Mouse (Mus musculus) embryo, embryonic 10 days (tissue): Measurements from ENCODE around the gene Commd8.
A peak's percentile ranks its signal among the peaks of the same experiment; 100 is the strongest.
"Not testable (repeated sequence)": the region's sequence is repeated elsewhere in the genome, so short reads cannot be mapped to it uniquely, and the experiment has no call there.

Source experiments
- DNase-seq: peaks from one replicate; pipeline ENCODE4 v3.0.0-alpha.2; 2015; ENCODE audit warnings: low spot score

Commd8 gene

GRCm38 (mm10) chr5:72168285-72168621 lies 264 bp upstream of the Commd8 start:
- no peak for DNase-seq

- no peak for DNase-seq
Observed at GRCm38 (mm10) chr5:72164386-72164785, 3.6 kb downstream of the Commd8 start.

- no peak for DNase-seq
Observed at GRCm38 (mm10) chr5:72162855-72163254, 5.1 kb downstream of the Commd8 start.

GRCm38 (mm10) chr5:72160781-72161485 lies 7.1 kb downstream of the Commd8 start:
- no peak for DNase-seq

- no peak for DNase-seq
Observed at GRCm38 (mm10) chr5:72159537-72159936, 8.5 kb downstream of the Commd8 start.

- no peak for DNase-seq
Observed at GRCm38 (mm10) chr5:72158667-72159066, 9.3 kb downstream of the Commd8 start.

GRCm38 (mm10) chr5:72156598-72156997 lies 11.4 kb downstream of the Commd8 start:
- no peak for DNase-seq

GRCm38 (mm10) chr5:72155686-72156085 lies 12.3 kb downstream of the Commd8 start:
- DNase-seq, result not testable (repeated sequence)

- DNase-seq, result no peak
Observed at GRCm38 (mm10) chr5:72150870-72151269, 17.1 kb downstream of the Commd8 start.

GRCm38 (mm10) chr5:72148679-72149078 lies 19.3 kb downstream of the Commd8 start:
- peak; percentile 17 for DNase-seq

GRCm38 (mm10) chr5:72139619-72140018 lies 28.4 kb downstream of the Commd8 start:
- DNase-seq, result no peak

GRCm38 (mm10) chr5:72138256-72138655 lies 29.7 kb downstream of the Commd8 start:
- DNase-seq, result no peak

- DNase-seq, result no peak
Observed at GRCm38 (mm10) chr5:72133906-72134305, 34.1 kb downstream of the Commd8 start.

- DNase-seq, result no peak
Observed at GRCm38 (mm10) chr5:72126681-72127080, 41.3 kb downstream of the Commd8 start.

- no peak for DNase-seq
Observed at GRCm38 (mm10) chr5:72122414-72123037, 45.5 kb downstream of the Commd8 start.
